Mouse (Mus musculus): Measurements from ENCODE around the gene Kif22.

Kif22 gene

DNA sequence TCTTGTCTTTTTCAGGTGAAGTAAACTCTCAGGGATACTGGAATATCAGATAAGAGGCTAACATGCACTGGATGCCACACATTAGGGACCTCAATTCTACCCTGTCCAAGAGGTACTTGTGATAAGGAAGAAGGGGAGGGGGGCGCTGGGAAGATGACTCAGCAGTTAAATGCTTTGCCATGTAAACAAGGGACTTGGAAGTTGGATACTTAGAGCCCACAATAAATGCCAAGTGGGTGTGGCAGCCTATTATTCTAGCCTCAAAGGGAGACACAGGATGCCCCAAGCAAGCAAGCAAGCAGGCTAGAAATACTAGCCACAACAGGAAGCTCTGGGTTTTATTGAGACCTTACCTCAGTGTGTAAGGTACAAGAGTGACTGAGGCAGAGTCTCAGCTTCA is 11.0 kb downstream of the Kif22 start:
- DNase-seq (ENCODE audit: low spot score) = no peak

DNA sequence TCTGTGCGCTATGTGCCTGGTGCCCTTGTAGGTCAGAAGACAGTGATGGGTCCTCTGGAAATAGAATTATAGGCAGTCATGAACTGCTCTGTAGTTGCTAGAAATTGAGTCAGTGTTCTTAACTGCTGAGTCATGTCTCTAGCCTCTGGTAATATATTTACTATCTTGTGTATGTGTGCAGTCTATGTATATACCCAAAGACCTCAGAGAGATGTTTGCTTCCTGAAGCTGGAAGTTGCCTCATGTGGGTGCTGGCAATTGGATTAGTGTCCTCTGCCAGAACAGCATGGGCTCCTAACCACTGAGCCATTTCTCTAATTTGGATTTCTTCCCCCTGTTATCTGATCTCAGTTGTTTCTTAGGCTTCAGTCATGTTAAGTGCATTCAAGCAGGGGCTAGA is 12.1 kb downstream of the Kif22 start:
- DNase-seq (ENCODE audit: low spot score) = no peak

DNA sequence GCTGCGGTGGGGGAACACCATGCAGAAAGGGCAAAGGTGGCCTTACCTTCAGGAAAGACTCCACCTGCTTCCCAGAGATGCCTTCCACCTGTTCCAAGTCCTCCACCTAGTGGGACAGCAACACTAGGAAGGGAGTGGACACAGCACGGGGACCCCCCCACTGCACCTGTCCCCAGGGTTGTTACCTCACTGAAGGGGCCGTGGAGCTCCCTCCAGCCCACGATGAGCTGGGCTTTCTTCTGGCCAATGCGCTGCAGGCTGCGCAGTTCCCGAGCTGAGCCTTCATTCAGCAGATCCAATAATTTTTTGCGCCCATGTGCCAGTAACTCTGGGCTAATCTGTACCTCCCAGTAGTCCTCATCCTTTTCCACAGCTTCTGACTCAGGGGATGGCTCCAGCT is 14.4 kb downstream of the Kif22 start:
- DNase-seq (ENCODE audit: low spot score) = no peak

DNA sequence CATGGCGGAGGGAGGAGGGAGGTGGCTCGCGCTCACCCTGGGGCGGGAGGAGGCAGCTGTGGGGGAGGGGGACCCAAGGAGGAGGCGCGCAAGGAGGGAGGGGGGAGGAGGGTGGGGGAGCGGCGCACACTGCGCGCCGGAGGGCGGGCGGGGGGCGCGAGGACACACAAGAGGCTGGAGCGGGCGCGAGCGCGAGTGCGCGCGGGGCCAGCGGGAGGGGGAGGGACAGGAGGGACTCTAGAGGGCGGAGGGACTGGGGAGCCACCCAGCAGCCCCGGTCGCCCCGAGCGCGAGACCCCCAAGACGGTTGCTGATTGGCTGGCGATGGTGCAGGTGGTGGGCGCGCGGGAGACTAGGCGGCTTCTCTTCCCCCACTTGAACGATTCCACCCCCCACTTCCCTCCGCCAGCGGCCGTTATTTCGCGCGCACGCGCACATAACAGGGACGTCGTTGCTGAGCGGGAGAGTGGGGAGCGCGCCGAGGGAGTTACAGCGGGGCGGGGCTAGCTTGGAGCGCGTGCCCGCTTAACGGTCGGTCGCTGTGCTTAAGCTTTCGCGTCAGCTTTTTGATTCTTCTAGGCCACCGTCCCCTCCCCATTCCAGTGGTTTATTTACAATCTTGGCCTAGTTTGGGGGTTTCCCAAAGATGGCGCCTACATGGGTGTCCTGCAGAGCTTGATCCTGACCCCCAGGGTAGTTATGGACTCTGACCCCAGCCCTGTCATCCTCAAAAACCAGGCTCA is 15.1 kb downstream of the Kif22 start, which contains the start of gene Maz:
Maz (minus strand) TSS at position 54 of the 743 bp plus-strand sequence.
- peak; percentile 100 for DNase-seq (ENCODE audit: low spot score)

DNA sequence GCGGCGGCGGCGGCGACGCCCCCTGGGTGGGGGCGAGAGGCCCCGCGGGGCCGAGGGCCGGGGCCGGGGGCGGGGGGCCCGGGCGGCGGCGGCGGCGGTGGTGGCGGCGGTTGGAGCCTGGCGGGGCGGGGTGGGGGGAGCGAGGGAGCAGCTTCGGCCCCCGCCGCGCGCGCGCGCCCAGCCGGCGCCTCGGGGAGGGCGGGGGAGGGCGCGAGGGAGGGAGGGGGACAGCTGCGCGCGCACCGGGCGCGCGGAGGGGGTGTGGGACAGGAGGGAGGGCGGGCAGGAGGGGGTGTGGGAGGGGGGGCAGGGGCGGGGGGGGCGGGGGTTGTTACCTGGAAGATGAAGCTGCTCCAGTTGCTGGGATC is 15.7 kb downstream of the Kif22 start:
- no peak for DNase-seq (ENCODE audit: low spot score)

DNA sequence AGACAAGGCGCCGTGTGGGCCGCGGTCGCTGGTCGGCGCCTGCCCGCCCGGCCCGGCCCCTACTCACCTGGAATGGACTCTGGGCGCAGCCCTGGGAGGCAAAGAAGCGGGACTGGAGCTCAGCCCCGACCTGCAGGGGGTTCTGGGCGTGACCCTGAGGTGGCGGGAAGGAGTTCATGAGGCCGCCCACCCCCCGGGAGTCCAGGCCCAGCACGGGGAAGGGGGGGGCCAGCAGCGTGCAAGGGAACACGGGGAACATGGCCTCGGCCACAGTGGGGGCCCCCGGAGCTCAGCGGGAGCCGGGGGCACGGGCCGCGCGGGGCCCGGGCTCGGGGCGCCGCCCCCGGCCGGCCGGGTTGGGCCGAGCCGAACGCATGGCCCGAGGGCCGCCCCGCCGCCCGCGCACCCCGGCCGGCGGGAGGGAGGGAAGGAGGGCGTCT is 16.1 kb downstream of the Kif22 start:
- DNase-seq (ENCODE audit: low spot score) = peak; percentile 89

DNA sequence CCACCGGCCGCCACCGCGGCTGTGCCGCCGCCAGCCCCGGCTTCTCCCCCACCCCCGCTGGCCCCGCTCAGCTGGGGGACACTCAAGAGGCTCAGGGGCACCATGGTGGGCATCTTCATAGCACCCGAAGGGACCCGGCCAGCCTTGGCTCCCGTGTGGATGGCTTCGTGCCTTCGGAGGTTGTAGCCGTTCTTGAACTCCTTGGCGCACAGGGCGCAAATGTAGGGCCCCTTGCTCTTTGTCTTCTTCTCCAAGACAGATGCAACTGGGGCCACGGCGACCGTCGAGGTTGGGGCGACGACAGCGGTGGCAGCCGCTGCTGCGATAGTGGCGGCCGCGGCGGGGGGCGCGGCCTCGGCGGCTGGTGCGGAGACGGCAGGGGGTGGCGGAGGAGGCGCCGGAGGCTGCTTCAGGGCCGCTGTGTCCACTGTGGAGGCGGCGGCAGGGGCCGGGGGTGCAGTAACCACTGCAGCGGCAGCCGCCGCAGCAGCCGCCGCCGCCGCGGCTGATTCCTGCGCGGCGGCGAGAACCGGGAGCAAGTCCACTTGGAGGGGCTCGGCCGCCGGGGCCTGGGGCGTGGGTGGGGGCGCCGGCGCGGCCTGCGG is 16.6 kb downstream of the Kif22 start:
- DNase-seq (ENCODE audit: low spot score) = peak; percentile 50

DNA sequence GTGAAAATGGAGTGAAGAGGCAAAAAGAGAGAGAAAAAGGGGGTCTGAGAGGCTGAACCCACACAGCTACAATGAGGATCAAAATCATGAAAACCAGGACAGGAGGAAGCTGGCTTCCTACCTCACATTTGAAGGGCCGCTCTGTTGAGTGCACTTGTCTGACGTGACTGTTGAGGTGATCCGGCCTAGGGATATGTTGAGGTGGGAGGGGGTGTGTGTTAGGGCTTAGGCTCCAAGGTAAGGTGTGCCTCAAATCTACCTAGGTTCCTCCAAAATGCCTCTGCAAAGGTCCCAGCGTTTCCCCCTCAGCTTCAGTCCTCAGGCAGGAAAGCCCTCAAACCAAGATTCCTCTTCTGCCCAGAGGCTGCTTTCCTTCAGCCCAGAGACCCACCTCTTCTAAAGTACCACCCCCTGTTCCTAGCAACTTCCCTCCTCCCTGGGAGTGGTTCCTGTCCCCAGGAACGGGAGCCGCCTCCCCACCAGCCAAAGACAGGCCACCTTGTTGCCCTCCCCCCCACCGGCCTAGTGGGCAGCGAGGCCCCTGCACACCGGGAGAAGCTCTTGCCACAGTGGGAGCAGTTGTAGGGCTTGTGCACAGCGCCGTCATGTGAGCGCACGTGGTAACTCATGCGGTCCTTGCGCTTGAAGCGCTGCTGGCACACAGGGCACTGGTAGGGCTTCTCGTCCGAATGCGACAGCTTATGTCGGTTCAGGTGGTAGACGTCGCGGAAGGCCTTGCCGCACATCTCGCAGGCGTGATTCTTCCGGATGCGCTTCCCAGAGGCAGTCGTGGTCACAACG is 17.3 kb downstream of the Kif22 start:
- peak; percentile 90 for DNase-seq (ENCODE audit: low spot score)

DNA sequence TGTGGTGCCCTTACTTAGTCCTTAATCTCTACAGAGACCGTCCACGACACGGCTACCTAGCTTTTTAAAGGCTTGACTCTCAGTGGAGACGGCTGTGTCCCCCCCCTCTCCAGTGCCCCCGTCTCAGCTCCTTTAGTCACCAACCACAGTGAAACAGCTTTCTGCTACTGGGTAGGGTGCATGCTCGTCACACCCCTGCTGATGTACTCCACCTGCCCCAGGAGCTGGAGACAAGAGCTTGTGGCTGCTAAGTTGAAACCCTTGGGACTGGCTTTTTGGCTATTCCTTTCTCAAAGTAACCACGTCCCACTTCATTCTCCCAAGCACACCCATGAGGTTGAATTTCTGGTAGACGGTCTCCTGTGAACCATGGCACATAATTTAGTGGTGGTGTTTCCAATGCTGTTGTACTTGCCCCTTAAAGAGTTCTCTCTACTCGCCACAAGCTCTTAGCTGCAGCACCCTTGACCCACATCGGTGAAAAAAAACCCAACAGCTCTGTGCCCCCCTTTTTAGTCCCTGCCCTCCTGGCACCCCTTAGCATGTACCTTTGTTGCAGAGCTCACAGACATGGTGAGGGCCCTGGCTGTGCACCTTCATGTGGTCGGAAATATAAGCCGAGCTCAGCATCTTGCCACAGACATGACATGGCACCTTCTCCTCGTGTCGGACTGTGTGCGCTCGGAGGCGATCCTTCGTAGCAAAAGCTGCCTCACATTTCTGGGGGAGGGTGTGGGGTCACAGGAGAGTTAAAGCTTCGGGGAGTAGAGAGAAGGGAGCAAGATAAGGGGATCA is 18.2 kb downstream of the Kif22 start:
- no peak for DNase-seq (ENCODE audit: low spot score)

DNA sequence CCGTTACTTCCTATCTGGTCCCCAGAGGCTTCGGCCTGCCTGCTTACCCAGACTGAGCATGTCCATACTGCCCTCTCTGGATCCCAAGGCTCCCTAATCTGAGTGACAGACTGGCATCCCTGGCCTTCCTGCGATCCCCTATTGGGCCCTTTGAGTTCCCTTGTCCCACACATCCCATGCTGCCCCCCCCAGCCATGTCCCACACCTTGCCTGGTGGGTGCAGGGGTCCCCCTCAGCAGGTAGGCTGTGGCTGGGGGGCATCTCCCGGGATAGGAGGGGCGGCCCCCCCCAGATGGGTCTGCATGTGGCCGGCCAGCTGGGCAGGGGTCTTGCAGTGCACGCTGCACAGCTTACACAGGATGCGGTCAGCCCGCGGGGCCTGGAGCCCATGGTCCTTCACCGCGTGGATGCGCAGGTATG is 19.0 kb downstream of the Kif22 start:
- DNase-seq (ENCODE audit: low spot score) = no peak

DNA sequence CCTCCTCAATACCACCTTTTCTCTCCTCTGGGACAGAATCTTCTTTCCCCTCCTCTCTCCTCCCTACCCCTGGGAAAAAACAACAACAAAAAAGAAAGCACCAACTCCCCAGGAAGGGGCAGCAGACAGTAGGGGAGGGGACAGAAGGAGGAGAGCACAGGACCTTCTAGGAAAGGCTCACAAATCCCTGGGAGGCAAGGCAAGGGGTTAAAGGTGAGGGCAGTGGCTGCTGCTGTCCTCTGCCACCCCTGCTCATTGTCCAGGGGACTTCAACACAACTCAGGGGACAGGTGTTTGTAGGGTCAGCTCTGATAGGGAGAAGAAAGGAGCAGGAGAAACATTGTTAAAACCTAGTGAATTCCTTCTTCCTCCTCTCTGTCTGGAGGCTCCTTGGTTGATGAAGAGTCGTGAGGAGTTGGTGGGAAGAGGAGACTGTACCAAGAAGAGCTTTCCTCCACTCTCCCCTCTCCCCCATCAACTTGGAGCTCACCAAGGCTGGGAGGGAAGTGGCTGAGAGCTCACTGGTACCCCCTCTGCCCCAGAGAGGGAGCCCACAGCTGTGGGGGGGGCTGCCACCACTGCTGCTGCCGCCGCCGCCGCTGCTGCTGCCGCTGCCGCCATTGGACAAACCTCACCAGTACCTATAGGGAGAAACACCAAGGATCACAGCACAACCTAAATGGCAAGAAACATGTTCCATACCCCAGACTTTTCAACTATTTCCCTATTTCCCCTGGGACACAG is 19.6 kb downstream of the Kif22 start:
- DNase-seq (ENCODE audit: low spot score) = no peak

DNA sequence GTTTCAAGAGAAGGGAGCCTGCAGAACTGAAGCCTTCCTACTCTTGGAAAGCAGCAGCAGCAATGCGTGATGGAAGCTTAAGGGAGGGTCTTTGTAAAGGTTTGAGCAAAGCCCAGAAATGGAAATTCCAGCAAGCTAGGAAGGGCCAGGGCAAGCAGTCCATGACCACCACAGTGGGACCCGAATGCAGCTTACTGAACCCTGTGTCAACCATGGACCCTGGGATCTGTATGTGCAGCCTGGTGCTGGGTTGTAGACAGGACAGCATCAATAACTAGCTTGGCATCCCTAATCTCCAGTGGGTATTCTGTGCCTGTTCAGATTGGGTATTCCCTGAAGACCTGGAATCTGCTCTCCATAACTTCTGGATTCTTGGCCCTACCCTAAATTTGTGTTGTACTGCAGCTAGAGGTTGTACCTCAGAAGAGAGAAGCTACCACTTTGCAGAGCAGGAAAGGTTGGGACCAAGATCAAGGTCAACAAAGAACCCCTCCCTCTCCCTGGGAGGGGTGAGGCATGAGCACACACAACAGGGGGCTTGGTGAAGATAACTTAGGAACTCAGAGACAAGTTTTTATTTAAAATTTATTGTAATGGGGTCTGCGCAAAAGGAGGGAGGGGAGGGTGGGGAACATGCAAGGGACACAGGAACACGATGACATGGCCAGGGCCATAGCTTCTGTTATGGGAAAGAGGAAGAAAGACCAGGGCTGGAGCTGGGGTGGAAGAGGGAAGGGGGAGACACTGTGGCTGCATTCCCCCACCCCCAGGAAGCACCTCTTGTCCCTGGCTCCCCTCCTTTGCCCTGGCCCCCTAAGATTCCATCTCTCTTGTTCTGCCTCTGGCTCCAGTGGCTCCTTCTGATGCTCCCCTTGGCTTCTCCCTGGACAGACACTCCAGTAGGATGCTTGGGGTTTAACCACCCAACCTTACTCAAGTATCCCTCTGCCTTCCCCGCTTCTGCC is 20.4 kb downstream of the Kif22 start:
- DNase-seq (ENCODE audit: low spot score) = no peak

DNA sequence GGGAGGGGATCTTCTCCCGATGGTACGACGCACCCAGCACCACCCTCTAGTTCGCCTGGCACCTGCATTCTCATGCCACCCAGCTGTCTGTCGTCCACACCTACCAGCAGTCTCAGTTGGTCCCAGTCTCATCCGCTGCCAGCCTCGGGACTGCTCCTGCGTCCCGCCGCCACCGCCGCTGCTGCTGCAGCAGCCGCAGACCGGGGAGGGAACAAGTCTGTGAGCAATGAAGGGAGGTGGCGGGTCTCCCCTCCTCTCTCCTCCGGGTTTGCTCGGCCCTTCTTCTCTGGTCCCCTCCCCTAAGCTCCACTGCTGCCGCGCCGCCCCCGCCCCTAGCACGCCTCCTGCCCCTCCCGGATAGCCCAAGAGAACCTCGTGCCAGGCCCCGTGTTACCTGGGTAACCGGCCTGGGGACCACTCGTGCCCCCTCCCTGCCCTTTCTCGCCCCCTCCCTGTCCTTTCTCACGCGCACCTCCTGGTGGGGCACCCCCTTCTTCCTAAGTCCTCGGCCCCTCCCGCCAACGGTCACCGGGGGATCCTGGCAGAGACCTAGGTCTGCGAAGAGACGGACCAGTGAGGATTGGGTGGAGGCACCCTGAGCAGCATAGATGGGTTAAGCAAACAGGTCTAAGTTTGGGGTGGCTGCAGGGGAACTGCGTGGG is 21.2 kb downstream of the Kif22 start, which contains the start of the genes Gm42742 and Prrt2:
Gm42742 (minus strand) TSS at position 197 of the 662 bp plus-strand sequence.
Prrt2 (minus strand) TSS at position 311 of the 662 bp plus-strand sequence.
- DNase-seq (ENCODE audit: low spot score) = peak; percentile 73

DNA sequence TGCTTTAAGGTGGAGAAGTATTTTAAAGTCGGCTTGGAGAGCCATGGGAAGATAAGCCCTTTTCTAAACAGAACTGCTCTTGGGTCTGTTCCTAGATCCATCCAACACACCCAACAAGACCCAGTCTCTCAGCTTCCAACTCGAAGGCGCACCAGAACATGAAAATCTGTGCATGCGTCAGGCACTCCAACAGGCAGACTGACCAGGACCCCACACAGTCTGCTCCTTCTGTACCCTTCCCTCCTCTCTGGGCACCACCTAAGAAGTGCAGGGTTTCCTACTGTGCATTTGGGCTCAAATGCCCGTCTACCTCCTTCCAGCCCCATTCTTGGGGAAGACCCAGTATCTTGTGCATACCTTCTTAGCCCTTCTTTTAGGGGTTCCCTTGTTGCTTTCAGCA is 21.8 kb downstream of the Kif22 start:
- DNase-seq (ENCODE audit: low spot score) = no peak

DNA sequence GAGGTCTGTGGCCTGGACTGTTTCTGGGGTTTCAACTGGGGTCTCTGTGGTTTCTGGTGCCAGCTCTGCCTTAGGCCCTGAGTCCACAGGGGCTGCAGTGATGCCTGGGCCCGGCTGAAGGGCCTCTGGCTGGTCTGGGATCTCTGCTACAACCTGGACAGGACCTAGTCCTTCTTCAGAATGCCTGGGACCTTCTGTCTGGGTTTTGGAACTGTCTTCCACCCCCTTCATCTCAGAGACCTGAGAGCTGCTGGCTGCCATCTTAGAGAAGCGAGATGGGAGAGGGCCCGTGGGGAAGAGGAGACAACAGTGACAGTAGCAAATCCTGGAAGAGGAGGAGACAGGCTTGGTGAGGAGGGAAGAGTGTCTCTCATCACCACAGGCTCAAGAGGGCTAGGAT is 22.2 kb downstream of the Kif22 start:
- DNase-seq (ENCODE audit: low spot score) = no peak

DNA sequence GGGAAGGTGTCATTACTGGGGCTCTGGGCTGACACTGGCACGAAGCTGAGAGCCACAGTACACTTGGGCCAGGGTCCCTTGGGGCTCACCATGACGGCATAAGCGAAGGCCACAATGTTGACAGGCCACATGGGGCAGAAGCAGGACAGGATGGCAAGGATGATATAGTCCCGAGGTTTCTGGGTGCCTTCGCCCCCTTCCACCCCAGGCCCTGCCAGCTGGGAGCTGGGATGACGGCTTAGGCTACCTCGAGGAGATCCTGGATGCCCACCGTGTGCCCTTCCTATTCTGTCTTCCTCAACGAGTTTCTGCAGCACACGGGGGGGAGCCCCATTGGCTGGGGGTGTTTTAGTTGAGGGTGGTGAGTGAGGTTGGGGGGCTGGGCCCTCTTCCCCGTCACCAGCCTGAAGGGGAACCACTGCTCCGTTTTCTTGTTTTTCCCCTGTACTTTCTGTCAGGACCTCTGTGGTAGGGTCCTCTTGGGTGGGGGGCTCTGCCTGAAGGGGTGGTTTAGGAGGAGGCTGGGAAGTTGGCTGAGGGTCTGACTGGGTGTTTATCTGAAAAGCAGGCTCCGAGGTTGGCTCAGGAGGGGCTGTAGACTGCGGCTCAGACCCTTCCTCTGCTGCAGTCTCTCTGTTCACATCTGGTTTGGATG is 22.8 kb downstream of the Kif22 start:
- DNase-seq (ENCODE audit: low spot score) = no peak

DNA sequence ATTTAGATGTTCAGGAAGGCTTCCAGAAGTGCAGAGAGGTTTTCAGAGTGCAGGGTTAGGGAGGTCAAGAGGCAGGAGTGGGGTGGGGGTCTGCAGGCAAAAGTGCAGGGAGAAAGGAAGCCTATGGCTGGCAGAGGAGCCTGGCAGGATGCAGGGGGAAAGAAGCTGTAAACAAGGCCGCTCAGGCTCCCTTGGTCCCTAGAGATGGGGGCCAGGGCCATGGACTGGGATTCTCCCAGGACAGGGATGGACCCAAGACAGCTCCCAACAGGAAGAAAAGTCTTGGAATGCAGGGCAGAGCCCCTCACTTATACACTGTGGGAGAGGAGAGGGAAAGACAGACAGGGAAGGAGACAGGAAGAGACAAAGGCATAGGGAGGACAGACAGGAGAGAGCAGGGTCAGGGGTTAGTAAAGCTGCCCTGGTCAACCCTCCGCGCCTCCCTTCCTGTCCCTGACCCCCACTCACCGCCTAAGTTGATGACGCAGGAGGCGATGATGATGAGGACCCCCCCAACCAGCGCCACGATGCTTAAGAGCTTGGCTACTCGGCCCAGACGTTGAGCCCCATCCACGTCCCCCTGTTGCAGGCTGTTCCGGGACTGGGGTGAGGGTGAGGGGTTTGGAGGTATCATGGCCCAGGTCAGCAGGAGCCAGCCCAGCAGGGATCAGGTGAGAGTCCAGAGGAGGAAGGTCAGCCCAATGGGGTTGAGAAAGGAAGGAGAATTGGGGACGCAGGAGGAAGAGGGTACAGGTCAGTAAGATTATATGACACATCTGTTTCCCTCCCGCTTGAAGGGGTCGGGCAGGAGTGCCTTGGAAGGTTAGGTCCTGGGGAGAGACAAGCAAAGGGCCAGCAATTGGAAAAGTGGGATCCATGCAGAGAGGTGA is 23.6 kb downstream of the Kif22 start:
- DNase-seq (ENCODE audit: low spot score) = no peak

DNA sequence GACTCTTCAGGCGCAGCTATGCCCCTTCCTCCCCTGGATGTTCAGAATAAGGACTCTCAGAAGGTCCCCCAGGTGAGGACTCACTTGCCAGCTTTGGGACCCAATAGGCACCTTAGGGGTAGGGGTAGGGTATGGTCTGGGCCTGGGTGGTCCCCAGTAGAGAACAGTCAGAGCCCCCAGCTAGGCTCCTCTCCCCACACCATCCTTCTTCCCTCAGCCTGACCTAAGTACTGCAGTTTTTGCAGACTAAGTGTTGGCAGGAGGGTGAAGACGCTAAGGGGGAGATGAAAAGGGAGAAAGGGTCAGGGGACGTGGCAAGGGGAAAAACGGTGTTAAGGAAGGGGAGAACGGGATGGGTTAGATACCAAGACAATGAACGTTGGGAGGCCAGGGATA is 24.3 kb downstream of the Kif22 start:
- no peak for DNase-seq (ENCODE audit: low spot score)
